Mouse (Mus musculus) T-helper 17 cell (primary cell): ENCODE results near the gene Nxnl2.

Source experiments
- in situ Hi-C, 2 experiments: fragments of 300-600 bp; cut with MboI, MseI; formaldehyde crosslinking; loops; 1 replicate in 1 of 2; 2 replicates in 1 of 2; pipeline ENCODE4 v1.15.1; 2025; ENCODE audit warnings: high pct_unique_total_duplicates in 2 of 2

Nxnl2 gene

GRCm38 (mm10) chr13:51170691-51171680 lies at the start of gene Nxnl2:
Gene Nxnl2, plus strand, starts transcription at chr13:51171022.
- in situ Hi-C loops, result loop anchor here in 1 of 2 experiments (5.0 kb wide), 1 partner anchor 241 kb away; no protein-coding TSS in a partner anchor

DNA sequence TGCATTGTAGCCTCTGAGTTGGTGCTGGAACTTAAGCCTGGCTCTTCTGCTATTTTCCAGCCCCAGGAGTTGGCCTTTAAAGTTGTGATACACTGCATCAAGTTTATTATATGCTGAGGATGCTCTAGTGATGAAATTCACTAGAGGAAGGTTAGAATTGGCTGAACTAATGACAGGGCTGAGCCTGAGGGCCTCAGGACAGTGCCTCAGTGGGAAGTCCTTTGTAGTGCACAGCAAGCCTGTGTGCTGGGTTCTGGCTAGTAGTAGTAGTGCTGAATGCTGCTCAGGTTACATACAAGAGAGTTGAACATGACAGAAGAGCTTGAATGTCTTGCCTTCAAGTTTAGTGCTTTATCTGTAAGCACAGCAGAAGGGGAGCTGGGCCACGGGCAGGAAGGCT lies 48.9 kb upstream of the Nxnl2 start:
- in situ Hi-C loops, result loop anchor here (10.0 to 25.0 kb wide), 2 partner anchors 640 to 1527 kb away; no protein-coding TSS in a partner anchor

GRCm38 (mm10) chr13:51122771-51123170 lies 48.1 kb upstream of the Nxnl2 start:
- in situ Hi-C loops, result loop anchor here (10.0 to 25.0 kb wide), 2 partner anchors 640 to 1528 kb away; no protein-coding TSS in a partner anchor

DNA sequence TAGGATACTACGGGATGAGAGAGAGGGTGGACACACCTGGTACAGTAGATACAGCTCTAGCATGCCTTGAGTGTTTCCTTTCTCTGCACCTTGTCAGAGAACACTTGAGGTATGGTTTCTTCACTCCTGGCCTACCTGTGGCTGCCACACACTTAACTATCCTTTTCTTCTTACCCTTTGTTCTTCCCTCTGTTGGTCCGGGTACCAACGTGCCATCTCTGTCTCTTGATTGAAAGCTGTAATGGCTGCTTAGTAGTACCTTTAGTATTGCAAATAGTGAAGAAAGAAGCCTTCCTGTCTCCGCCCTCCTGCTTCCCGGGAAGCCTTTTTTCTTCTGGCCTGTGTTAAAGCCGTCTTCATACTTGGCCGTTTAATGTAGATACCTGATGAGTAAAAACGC lies 45.5 kb upstream of the Nxnl2 start:
- in situ Hi-C loops, result loop anchor here in 1 of 2 experiments (10.0 to 25.0 kb wide), 2 partner anchors 713 to 1531 kb away; partner anchors contain the start of gene Fbxw17

GRCm38 (mm10) chr13:51127906-51128305 lies 42.9 kb upstream of the Nxnl2 start:
- in situ Hi-C loops, result loop anchor here in 1 of 2 experiments (10.0 to 25.0 kb wide), 2 partner anchors 716 to 1533 kb away; partner anchors contain the start of gene Fbxw17

GRCm38 (mm10) chr13:51128417-51128816 lies 42.4 kb upstream of the Nxnl2 start:
- in situ Hi-C loops, result loop anchor here in 1 of 2 experiments (10.0 to 25.0 kb wide), 2 partner anchors 716 to 1534 kb away; partner anchors contain the start of gene Fbxw17

DNA sequence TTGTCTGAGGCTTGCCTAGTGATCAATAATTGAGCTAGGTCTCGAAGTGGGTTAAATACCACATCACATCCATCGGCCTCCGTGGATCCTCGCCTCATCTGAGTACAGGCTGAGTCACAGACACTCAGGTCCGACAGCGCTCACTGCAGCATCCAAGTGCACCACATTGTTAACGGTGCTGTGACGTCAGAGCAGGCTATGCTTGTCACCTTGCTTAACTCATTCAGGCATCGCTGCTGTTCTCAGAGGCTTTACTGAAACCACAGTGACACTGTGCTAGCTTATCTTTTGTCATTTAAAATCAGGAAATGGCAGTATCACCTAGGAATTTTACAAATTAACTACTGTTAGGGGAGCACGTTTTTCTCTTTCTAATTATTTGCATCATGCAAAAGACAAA lies 39.6 kb upstream of the Nxnl2 start:
- in situ Hi-C loops, result loop anchor here in 1 of 2 experiments (25.0 kb wide), 1 partner anchor 719 kb away; the partner anchor contains the start of gene Fbxw17

GRCm38 (mm10) chr13:51136315-51136714 lies 34.5 kb upstream of the Nxnl2 start:
- in situ Hi-C loops, result loop anchor here in 1 of 2 experiments (25.0 kb wide), 1 partner anchor 724 kb away; the partner anchor contains the start of gene Fbxw17

DNA sequence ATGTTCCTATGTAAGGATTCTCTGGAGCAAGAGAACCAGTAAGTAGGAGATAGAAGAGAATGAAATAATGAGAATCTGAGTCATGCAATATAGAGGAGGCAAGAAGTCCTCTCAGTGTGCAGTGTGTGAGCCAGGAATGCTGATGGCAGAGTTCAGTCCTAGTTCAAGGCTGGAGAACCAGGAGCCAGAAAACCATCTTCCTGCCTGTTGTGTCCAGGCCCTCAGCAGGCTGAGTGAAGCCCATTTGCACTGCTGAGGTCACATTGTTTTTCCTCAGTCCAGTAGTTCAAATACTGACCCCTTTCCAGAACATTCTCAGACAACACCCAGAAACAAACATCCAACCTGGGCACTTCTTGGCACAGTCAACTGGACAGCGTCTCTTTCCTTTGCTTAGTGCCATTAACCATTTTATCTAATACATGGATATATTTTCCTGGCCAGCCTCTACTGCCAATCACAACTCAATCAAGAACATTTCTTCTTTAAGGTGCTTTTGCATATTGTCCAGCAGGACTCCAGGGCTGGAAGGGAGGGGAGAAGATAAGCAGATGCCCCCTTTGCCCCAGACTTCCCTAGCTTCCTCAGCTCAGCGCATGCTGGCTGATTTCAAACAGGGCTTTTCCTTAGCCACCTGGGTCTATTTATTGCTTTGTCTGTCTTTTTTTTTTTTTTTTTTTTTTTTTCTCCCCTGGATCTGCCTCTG lies 33.7 kb upstream of the Nxnl2 start:
- in situ Hi-C loops, result loop anchor here in 1 of 2 experiments (25.0 kb wide), 1 partner anchor 725 kb away; the partner anchor contains the start of gene Fbxw17

DNA sequence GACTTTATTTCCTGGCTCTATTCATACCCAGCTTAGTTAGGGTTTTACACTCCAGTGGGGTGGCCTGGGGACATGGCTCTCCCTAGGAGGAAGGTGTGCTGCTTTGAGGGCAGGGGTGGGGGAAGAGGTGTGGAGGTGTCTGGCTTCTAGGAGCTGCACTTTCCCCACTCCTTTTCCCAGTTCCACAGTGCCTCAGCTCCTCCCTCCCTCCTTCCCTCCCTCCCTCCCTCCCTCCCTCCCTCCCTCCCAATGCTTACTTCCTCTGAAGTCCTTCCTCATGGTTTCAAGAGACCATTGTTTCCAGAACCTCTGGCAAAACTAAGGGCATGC lies 33.2 kb upstream of the Nxnl2 start:
- in situ Hi-C loops, result loop anchor here in 1 of 2 experiments (25.0 kb wide), 1 partner anchor 725 kb away; the partner anchor contains the start of gene Fbxw17

DNA sequence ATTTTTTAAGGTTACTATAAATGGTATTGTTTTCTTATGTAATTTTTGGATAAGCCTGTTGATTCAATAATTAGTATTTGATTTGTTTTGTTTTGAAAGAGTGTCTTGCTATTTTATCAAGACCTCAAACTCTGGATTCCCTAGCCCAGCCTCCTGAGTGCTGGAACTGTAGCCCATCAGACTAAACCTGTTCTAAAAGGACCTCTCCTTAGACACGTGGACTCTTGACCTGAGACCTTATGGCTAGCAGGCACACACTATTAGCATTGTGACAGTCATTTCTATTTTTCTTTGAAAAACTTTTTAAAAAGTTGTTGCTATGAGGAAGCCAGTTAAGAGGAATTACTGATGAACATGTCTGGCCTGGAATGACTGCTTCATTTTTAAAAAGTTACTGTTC lies 23.7 kb upstream of the Nxnl2 start:
- in situ Hi-C loops, result loop anchor here in 1 of 2 experiments (25.0 kb wide), 1 partner anchor 735 kb away; the partner anchor contains the start of gene Fbxw17

DNA sequence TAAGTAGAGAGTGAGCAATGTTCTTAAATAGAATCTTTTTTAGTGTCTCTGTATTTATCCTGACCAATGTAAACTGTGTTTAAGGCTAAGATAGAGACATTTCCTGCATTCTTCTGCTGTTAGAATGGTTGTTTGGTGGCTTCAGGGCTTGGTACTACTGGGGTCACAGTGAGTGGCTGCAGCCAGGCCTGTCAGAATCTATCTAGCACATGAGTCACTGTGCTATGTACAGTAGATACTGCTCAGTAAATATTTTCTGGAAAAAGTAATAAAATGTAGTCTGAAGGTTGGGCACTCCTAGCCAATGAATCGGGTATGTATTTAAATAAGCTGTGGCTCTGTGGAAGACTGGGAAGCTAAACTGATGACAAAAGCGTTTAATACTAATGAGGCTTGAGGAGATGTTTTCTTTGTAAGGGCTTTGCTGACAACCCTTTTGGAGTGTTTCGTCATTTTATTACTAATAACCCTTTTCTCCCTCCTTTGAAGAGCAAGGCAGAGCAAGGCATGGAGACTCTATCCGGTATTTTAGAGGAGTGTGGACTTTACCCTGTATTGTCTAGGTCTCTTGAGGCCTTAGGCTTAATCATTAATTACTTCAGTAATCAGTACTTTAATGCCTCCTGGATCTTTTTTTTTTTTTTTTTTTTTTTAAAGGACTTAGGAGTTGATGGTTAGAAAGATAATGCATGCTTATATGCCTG lies 17.7 kb upstream of the Nxnl2 start:
- in situ Hi-C loops, result no loop called here

DNA sequence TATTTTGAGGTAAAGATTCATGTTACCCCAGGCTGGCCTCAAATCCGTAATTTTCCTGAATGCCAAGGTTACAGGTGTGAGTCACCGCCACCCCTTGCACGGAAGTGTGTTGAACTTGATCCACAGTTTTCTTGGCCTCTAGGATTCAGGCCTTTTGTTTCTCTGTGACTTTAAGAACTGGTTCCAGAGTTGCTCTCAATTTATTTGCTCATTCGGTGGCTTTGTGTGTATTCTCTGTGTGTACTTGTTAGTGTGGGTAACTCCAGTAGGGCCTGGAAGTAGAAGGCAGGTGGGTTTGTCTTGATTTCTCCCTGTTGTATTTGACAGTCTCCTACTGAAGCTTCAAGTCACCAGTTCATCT lies 17.2 kb upstream of the Nxnl2 start:
- in situ Hi-C loops, result no loop called here

DNA sequence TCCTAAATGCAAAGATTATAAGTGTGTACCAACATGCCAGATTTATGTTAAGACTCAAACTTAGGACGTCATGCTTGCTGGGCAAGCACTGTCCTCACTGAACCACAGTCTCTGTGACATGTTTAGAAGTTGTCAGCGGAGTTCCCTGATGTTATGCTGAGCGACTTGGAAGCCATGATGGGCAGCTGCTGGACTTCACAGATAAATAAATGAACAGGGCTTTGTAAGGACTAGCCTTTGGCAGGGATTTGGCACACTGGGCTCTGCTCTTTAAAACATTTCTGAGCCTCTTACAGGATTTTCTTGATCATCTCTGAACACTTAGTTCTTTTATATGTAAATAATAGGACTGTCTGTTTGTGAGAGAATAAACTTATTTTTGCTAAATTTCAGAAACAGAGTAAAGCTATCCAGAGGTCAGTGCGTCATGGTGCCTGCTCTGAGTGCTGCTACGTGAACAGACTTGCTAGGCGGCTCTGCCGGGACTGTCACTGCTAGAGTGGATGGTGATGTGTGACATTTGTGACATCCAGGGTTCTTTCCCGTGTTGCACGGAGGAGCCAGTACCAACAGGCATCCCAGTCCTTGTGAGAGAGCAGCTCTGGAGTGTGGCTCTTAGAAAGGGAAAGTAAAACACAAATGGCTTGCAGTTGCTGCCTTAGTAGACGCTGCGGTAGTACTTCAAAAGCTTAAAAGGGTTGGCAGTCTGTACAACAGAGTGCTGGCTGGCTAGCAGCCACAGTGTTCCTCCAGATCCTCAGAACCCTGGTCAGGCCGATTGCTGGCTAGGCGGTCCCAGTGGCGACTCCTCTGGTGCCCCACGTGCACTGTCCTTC lies 15.4 kb upstream of the Nxnl2 start:
- in situ Hi-C loops, result no loop called here

DNA sequence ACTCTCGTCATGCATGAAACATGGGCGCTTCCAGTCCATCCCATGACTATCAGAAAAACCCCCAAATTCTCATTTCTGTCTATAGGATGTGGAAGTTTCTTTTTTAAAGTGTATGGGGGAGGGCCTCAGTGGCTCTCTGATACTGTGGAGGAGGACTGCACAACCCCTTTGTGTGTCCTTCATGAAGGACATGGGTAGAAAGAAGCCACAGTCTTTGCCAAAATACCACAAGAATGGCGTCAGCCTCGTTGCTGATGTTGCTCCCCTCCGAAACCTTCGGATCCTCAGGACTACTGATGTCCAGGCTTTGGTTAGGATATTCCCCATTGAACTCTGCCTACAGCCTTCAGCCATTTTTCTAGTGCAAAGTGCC lies 14.8 kb upstream of the Nxnl2 start:
- in situ Hi-C loops, result no loop called here

DNA sequence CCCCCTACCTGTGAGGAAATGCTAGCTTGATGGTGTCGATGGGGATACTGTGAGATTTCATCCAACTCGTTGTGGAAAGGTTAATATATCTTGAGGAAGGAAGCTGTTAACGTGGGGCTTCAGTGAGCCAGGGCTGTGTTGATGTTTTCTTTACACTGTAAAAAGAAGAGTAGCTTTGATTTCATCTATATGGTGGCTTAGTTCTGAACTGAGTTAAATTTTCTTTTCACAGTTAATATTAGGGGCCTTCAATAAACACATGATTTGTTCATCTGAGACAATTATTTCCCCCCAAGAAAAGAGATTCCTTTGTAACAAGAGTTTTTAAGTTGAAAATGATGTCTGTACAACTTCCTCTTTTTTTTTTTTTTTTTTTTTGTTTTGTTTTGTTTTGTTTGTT lies 13.5 kb upstream of the Nxnl2 start:
- in situ Hi-C loops, result no loop called here

- in situ Hi-C loops, result no loop called here
Observed at GRCm38 (mm10) chr13:51161672-51162071, 9.2 kb upstream of the Nxnl2 start.

DNA sequence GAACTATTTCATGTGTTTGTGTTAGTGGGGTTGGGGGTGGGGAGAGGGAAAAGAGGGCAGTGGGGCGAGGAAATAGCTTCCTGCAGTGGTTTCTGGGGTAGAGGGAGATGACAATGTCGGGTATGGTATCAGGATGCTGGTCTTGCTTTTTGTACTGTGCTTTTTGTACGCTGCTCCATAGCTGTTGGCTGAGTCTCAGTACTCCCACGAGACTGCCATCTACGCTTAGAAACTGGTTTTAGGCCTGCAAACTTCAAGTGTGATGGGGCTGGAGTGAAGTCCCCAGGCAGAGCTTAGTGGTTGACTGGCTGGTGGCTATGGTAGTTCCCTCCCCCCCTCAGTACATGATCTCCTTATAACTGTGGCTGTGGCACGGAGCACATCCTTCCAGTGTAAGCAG lies 8.6 kb upstream of the Nxnl2 start:
- in situ Hi-C loops, result no loop called here

DNA sequence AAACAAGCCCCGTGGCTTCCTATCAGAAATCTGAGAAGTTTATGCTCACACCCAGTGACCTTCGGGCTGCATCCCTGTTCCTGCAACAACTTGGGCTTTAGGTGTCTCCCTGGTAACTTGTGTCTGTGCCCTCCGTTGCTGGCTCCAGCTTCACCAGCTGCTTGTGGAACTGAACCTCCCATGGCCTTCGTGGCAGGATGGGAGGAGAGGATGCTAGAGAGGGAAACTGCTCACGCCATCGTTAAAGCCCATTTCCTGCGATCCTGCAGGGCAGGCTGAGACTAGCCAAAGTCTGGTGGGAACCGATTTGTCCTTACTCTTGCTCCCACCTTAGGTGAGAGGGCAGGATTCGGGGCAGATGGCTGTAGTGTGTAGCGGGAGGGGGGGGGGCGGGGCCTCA lies 4.1 kb upstream of the Nxnl2 start:
- in situ Hi-C loops, result no loop called here

DNA sequence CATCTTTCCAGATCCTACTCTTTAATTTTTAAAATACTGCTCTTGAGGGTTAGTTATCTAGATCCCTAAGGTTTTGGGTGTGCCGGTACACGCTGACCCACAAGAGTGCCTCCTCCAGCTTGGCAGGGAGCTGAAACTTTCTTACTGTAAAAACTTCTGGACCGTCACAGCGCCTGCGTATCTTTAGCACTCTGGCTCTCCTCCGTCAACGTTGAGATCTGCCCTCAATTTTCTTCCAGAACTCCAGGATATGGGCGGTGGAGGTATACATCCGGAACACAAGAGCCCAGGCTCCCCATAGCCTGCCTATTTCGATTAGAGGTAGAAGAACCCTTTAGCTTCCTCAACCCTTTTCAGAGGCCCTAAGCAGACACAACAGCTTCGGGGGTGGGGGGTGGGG lies 607 bp upstream of the Nxnl2 start:
- in situ Hi-C loops, result loop anchor here in 1 of 2 experiments (5.0 kb wide), 1 partner anchor 242 kb away; no protein-coding TSS in a partner anchor
